Mouse (Mus musculus): ENCODE measurements at regions not wholly inside any gene's neighbourhood (a gene's known extent, or its start where the extent isn't known, plus 50 kb on each side); places are given as distances from the start of the nearest gene placed in this dataset.

DNA sequence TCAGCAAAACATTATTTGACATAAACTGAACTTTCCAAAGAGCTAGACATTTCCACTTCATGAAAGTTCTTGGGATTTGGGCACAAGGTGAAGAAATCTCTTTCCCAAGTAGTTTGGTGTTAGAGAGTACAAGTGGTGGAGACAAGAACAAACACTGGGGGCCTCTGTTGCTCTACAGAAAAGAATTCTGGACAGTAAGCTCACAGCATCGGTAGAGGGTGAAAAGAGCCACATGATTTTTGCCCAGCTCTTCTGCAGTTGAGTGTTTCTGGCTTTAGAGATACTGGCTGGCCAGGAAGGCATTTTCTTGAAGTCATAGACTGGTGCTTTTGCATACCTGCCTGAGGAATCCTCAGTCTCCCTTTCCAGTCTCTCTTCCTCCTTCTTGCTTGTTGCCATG lies 127.8 kb downstream of the Stk31 start:
- DNase-seq, result peak; percentile 6

DNA sequence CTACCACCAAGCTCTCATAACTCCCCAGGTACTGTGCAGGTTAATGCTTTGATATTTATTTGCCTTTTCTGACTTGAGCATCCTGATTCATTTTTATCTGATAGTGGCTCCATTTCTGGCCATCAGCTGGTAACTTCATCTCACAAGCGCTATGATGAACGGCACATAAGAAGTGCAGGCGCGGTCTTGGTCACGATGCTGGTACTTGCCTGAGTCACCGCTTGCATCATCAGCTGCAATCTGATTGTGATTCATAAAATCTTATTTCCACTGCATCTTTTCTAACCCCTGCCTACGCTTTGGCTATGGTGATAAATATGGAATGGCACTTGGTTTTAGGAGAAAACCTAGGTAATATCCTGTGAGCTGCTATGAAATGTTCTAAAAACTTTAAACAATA lies 128.3 kb downstream of the Stk31 start:
- DNase-seq, result peak; percentile 7

DNA sequence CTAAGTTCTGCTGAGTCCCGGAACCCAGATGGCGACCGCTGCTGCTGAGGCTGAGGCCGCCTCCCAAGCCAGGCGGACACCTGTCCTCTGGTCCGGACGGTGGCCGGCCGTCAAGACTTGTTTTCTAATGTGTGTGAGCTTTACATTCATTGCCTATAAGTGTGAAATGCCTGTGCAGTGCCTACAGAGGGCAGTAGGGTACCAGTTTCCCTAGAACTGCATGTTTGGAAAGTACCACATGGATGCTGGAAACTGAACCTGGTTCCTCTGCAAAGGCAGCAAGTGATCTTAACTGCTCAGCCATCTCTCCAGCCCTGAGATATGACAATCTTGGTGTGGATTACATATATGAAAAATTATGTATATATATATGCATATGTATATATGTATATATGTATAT lies 138.6 kb downstream of the Stk31 start:
- no peak for DNase-seq

DNA sequence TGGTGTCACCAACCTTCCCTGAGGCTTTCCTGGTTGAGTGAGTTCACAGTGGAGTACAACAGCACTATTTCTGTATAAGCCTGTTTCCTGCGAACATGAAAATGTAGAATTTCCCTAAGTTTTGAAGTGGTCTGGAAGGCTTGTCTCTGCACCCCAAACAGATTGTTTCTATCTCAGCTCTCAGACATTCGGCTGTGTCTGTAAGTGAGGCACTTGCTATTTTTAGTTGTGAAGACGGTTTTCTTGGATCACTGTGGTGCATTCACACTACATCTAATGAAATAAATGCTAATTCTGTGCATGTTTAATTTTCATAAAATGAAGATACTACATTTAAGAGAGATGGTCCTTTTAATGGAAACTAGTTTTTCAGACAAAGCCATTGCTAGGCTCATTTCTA lies 139.1 kb downstream of the Stk31 start:
- DNase-seq, result no peak

DNA sequence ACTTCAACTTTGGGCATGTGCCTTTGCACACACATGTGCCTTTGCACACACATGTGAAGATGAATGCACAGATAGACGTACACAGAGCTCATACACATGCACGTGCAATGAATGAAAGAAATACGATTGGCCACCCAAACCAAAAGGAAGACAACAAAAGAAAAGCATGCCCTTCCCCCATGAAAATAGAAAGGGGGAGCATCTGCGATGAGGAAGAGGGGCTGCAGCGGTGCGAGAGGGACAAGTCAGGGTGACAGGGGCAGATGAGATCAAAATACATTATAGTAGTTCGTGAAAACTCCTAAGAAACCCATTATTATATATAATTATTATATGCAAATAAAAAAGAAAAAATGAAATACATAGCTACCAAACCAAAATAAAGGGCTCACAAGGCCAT lies 149.5 kb downstream of the Stk31 start:
- no peak for DNase-seq

DNA sequence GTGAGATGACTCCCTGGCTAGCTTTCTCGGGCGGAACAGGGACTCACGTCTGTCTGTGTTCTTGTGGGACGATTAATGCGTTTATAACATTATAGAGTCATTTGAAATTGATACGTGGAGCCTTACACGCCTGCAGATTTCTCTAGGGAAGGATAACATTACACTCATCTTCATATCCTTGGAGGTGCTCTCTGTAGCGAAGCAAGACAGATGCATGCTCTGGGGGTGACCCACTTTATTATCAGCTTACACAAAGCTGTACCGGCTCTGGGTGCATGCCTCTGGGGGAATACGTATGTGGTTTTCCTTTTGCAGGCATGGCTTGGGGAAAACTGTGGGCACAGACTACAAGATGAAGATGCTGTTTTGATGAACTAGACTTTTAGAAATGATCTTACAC lies 159.7 kb downstream of the Stk31 start:
- DNase-seq, result no peak

DNA sequence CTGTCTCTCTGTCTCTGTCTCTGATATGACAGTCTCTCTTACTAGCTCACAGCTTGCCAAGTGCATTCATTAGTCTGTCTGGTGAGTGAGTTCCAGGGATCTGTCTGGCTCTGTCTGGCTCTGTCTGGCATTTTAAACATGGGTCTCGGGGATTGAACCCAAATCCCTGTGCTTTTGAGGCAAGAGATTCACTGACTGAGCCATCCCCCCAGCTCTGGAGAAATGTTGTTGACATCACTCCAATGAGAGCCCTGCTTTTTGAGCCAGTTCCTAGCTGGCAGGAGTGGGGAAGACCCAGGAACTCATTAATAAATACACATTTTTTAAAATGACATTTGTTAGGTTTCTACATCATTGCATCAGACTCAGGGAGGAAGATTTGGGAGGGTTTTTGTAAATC lies 163.1 kb downstream of the Stk31 start:
- DNase-seq, result no peak

DNA sequence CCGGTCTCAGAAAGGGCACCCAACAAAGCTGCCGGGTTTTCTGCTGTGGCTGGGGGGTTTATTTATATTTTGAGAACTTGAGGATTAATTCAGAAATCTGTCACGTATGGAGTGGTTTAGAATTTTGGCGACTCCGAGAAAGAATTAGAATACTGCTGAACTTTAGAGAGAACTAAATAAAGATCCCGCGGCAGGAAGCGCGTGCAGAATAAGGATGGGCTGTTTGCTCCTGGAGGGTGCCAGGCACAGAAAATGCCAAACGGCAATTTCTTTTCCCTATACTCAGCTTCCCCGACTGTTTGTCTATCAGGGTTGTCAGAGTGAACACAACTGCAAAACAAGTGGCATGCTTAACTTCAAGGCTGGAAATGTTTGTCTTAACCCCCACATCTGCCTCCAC lies 163.7 kb downstream of the Stk31 start:
- DNase-seq, result no peak

DNA sequence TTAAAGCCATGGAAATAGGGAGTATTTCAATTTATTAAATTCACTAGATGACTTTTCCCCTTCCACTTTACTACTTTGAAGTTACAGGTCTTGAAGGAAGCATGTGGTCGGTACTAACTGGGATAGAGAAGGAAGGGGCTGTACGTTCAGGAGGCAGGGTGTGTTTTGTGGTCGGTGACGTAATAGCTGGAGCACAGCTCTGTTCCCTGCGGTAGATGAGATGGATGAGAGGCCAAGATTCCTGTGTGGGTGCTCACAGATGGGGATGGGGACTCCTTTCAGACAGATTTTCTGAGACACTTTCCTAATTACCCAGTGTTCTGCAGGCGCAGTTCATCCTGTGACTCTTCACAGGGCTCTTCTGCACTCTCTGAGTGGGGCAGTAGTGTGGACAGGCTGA lies 182.9 kb downstream of the Stk31 start:
- no peak for DNase-seq

DNA sequence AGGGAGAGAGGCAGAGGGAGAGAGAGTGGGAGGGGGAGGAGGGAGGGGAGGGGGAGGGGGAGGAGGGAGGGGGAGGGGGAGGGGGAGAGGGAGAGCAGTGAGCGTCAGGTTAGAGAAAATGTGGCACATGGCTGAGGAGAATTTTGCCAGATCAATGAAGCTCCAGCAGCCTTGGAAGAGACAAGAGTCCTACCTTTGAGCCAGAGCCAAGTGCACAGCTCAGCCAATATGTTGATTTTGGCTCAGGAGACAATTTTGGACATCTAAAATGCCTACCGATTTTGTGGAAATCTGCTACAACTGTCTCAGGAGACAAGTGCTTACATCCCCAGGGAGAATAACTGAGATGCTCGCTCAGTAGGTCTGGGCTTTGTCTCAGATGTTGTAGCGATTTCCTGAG lies 184.3 kb downstream of the Stk31 start:
- no peak for DNase-seq

DNA sequence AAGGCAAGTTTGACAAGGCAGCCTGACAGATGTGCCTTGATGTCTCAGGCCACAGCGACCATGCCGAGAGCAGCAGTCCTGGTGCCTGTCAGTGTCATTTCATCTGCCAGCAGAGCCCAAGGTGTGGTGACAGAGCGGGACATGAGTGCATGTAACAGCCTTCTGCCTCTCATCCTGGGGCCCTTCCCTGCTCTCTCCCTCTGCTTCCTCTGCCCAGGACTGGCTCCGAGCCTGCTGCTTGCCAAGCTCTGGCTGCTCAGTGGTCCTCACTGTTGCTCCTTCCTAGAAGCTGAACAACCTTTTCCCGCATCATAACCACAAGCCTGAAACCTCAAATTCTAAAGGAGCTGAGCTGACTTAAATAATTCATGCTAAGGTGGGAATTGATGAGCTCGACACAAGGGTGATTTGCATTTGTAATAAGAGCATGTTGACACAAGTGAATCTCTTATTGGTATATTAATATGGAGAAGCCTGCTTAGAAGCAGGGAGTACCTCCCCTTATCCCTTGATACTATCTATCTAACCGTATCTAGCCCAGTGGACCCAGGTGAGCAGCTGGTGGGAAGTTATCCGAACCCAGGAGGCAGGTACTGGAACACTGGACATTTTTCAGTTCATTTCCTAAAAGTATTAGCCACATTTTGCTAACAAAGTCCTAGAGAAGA lies 186.8 kb downstream of the Stk31 start:
- DNase-seq, result no peak

DNA sequence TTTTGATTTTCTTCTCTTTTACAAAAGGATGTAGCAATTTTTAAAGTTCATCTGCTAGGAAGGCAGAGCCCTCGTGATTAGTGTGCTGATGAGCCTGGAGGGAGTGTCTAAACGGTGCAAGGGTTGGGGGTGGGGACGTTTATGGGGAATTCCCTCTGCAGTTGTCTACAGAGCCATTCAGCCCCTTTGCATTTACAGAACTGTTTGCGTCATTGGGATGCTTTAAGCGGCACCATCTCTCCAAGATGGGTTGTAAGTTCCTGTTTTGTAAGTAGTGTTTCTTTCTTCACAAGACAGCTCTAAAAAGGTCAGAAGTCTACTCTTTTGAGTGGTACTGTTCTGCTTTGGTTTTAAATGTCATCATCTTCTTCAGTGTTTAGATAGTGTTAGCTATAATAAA lies 191.1 kb downstream of the Stk31 start:
- no peak for DNase-seq

DNA sequence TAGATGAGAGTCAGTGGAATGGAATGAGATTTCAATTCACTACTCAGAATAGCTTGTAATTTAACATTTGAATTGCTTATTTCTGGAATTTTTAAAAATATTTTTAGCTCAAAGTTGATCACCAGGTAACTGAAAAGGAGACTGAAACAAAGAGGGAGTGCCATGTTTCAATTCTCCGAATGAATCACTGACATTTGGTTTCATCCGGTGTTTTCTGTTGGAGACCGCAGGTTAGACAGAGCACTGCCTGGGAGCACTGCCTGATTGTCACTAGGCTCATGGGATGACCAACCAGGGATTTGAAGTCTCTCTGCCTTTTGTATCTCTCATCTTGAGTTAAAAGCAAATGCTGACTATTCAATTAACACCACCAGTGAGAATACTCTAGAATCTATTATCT lies 193.3 kb downstream of the Stk31 start:
- no peak for DNase-seq

DNA sequence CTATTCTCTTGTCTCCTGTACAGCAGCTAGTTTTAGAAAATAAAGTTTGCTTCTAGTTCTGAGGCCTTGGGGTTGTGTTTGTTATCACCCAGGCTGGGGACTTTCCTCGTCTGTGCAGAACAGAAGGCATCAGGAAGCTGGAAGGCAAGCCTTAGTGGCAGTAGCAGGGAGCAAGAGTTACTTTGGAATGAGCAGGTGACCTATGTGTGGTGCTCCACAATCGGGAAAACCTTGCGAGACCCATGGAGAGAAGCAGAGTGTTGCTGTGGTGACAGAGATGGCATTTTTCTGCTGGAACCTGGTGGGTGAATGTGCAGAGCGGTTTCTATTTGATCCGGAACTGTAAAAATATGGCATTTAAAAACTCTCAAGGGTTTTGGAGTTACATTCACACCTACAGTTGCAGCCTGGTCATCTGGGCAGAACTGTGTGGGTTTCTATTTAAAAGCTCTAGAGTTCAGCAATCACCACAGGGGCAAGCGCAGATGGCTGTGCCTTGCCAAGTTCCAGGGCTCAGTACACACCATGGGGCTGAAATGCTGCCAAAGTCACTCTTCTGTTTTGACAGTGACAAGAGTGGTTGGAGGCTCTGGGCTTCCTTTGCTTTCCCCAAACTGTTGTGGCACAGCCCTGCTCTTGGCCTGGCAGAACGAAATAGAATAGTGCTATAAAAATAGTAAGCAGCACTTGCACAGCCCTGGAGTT lies 195.7 kb downstream of the Stk31 start:
- DNase-seq, result peak; percentile 8

DNA sequence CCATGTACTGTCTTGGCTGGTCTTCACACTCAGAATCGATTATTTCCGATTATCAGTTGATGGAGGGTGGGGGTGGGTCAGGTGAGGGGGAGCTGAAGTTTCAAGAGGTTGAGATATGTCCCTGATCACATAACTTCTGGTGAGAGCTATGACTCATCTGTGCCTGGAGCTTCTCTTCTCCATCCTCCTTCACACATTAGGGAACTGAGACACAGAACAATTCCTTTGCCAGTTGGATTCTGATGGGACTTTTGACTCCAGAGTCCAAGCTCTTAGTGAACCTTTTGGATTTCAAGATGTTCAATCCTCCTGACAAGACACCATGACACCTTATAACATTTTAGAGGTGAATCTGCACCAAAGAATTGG lies 196.2 kb downstream of the Stk31 start:
- no peak for DNase-seq

DNA sequence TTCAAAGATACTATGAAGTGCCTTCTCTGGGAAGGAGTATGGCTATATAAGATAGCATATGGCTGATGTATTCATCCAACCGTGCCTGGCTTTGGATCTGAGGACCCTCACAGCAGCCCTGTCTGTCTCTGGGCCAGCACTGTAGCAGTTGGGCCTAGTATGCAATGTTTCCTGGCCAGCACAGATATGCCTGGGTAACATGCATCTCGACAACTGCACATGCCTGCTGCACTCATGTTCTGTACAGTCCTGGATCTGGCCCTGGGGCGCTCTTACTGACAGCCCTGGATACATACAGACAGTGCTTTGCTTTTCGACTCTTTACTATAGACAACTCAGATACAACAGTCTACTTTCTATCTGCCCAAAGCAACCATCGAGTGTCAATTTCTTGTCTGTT lies 197.3 kb downstream of the Stk31 start:
- no peak for DNase-seq

DNA sequence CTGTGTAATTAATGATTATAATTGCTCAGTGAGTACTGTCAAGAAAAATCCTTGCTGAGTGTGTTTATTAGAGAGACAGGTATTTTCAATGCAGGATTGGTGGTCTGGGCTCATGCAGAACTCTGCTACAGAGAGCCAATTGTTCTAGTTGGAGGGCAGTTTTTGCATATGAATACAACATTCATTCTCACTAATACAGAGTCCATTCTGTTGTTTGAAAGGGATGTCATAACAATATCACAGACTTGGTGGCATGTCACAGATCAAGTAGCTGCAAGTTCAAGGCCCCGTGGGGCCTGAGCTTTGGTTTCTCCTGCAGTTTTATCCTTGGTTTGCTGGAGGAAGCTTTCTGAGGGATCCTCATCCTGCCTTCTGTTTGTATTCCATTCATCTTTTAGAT lies 207.8 kb downstream of the Stk31 start:
- no peak for DNase-seq

DNA sequence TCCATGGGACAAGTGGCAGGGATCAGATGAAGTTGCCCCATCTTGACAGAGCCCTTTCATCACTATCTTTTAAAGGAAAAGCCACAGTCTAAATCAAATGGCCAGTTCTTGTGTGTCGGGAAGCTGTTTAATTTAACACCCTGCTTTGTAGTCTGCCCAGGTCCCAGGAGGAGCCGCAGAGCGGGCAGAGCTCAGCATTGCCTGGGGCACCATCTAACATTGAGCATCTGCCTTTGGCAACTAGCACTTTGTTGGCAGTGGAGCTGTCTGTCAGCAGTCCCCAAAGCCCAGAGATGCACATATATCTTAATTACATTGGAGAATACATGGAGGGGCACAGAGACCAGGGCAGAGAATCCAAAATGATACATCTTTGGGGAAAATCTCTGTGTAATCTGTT lies 208.4 kb downstream of the Stk31 start:
- no peak for DNase-seq

DNA sequence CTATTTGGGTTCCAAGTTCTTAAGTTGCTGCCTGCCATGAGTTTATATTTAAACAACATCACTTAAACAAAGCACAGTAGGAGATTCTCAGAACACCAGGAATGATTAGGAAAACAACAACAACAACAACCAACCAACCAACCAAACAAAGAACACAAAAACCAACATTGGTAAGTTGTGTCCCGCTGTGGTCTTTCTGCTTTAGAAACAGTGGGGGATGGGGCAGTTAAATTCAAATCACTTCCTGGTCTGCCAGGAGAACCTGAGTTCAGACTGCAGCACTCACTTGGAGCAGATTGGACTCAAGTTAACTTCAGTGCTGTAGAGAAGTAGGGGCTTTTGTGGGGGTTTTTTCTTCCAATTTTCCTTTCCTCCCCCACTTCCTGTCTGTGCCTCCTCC lies 210.6 kb downstream of the Stk31 start:
- DNase-seq, result no peak

DNA sequence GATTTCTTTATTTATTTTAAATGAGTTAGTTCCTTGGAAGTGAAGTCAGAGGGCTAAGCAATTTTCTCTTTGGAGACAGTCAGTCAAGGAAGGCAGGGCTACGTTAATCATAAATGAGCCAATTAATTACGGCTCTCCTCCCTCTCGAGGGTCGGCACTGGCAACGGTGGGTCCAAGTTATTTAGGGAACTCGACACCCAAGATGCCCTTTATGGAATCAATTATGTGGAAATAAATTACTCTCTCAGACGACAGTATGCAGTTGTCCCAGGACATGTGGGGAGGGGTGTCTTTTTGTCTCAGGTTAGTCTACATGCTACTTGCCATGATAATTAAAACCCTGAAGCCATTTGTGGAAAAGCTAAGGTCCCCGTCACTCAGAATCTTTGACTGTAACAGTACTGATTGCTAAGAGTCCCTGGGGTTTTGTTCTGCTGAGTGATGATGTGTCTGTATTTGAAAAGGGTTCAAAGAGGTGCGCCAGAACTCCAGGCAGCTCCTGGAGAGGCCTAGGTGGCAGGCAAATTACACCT lies 211.3 kb downstream of the Stk31 start:
- no peak for DNase-seq

DNA sequence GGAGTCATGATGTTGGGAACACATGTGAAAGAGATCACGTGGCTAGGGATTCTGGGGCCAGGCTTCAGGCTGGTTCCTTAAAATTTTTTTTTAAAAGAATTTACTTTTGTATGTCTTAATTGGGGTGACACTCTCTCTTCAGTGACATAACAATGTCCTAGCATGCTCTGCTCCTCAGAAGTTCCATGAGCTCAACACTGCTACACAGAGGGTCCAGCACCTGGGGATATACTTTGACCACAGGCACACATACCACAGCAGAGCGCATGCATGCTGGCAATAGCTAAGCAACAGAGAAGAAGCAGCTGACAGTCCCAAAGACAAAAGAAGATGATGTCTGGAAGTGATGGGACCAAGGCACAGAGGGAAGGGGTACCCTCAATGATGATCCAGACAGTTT lies 198.4 kb upstream of the Npy start:
- no peak for DNase-seq

DNA sequence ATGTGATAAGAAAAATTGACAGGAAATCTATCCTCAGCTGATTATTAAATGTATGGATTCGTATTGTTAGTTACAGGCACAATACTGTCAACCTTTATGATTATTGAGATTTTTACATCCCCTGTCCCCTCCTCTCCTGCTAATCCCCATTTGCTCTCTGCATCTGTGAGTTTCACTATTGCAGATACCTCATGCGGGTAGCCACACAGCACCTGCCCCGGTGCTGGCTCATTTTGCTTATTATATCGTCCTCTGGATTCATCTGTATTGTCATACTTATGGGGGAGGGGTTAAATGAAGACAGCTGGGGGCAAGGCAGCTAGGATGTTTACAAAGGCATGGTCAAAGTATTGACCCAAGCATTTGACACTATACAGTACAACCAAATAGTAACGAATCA lies 197.9 kb upstream of the Npy start:
- DNase-seq, result no peak

DNA sequence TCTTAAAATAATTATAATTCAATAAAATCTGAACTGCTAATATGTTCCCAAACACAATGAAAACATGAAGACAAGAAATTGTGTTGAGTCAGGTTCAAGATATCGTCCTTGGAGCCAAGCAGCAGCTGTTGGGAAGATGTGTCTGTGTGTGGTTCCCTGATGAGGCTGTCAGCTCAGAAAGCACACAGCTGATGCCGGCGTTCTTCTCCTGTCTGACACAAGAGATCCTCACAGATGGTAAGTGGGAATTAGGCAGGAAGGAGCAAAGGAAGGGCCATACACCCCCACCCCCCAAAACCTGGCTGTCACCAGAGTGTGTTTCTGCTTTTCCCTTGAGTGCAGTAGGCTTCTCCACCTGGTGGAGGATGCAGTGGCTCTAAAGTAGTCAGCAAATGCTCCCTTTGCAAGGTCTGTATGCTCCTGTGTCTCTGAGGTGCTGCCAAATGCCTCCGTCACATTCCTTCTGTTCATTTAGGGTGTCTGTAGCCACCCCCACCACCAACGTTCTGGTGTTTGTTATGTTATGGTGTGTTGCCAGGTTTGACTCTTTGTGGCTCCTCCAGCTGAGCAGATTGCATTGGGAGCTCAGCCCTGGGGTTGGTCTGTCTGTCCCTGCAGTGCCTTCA lies 188.9 kb upstream of the Npy start:
- no peak for DNase-seq

DNA sequence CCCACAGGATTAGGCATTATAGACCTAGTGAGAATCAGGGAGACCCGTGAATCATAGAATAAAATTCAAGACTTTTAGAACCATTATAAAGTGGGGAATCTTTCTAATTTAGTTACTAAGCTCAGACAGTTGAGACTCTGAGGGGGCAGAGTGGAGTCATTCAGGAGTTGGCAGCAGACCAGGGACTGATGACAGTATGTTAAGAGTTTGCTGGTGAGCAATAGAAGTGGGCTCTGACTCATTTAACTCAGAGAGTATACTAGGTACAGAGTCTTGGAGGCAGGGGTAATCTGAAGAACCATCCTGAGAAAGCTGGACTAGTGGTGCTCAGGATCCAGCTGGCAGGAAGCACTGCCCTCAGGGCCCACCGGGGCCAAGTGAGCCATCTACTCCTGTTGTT lies 184.9 kb upstream of the Npy start:
- peak; percentile 68 for DNase-seq

Data from adrenal gland, postnatal 10 days (tissue).